20 mouse cellular contexts compared by ENCODE assay signal in genomic region chr3:132129730-132130274, GRCm38 (mm10). TPM values are rescaled to one million over a fixed set of nuclear protein-coding genes. Genes with fewer than 3 reads are reported as not detected.
"Had no signal": no experiment of that assay in that cellular context is flagged by ENCODE, and none has a peak within 500 bp of the region (broad histone marks: within the 10 kb centered on the region; RNA-seq: fewer than 3 reads in every experiment).

No protein-coding gene starts in this region.

- ATAC-seq: midbrain, embryonic 16.5 days had no signal

- H3K4me1 ChIP-seq: midbrain, embryonic 10.5 days; midbrain, embryonic 12.5 days; neural tube, embryonic 13.5 days; neural tube, embryonic 15.5 days had no signal

- H3K27me3 ChIP-seq: midbrain, embryonic 12.5 days; neural tube, embryonic 13.5 days; neural tube, embryonic 15.5 days had no signal

- H3K4me2 ChIP-seq: lung, embryonic 14.5 days; midbrain, embryonic 12.5 days; neural tube, embryonic 13.5 days; neural tube, embryonic 15.5 days had no signal

- H3K9me3 ChIP-seq: midbrain, embryonic 10.5 days; midbrain, embryonic 12.5 days; neural tube, embryonic 13.5 days; neural tube, embryonic 15.5 days had no signal

- DNase-seq: lung, adult 18-20 months; lung, embryonic 14.5 days; lung, postnatal 10 days; lung, postnatal 4 days; midbrain, embryonic 14.5 days; retina, postnatal 1 day; right cerebral cortex, adult 18-20 months; right cerebral cortex, postnatal 25 days; right cerebral cortex, postnatal 4 days; spleen, adult 18-20 months; thymus, adult 18-20 months; thymus, postnatal 25 days; thymus, postnatal 4 days had no signal

- H3K4me3 ChIP-seq: midbrain, embryonic 10.5 days; midbrain, embryonic 12.5 days; myocyte; neural tube, embryonic 13.5 days; neural tube, embryonic 15.5 days had no signal

- H3K27ac ChIP-seq: midbrain, embryonic 10.5 days; midbrain, embryonic 12.5 days; neural tube, embryonic 13.5 days; neural tube, embryonic 15.5 days had no signal

- H3K9ac ChIP-seq: lung, embryonic 14.5 days; midbrain, embryonic 12.5 days; neural tube, embryonic 13.5 days; neural tube, embryonic 15.5 days had no signal

- H3K36me3 ChIP-seq: midbrain, embryonic 10.5 days; midbrain, embryonic 12.5 days; neural tube, embryonic 13.5 days; neural tube, embryonic 15.5 days had no signal

RNA-seq across cellular contexts. Expression of gene Dkk2, which starts 44.7 kb away (rescaled TPM):
- total RNA-seq: megakaryocyte, adult 5-6 weeks had no signal
